Mouse (Mus musculus) liver, postnatal 0 days (tissue): ENCODE measurements around the gene Nfib. TPM values are rescaled to one million over a fixed set of nuclear protein-coding genes. Genes with fewer than 3 reads are reported as not detected.

Source experiments
- ATAC-seq: fragments of 200-750 bp; cut with Nextera tagmentation; 2 replicates; pipeline ENCODE4 v1.8.0; 2017; ENCODE audit warnings: mild to moderate bottlenecking, moderate library complexity
- DNase-seq: peaks from one replicate; pipeline ENCODE4 v3.0.0-alpha.2; 2016
- H3K27ac ChIP-seq: fragments of 300-500 bp; sonication (generic); 2 replicates; pipeline ENCODE4 v1.5.1; 2014; ENCODE audit warnings: antibody characterized with exemption, moderate library complexity, mild to moderate bottlenecking, low read depth
- H3K27me3 ChIP-seq: fragments of 300-500 bp; sonication (generic); 2 replicates; pipeline ENCODE4 v1.6.1; 2014; ENCODE audit warnings: low read length, control low read depth, mixed read lengths; ENCODE audit not compliant: insufficient read depth
- H3K36me3 ChIP-seq: fragments of 300-500 bp; sonication (generic); replicated peaks from 2 replicates; pipeline ENCODE4 v1.6.1; 2014; ENCODE audit warnings: mild to moderate bottlenecking, control low read depth, low read length, moderate library complexity, mixed read lengths; ENCODE audit not compliant: insufficient read depth
- H3K4me1 ChIP-seq: fragments of 300-500 bp; sonication (generic); 2 replicates; pipeline ENCODE4 v1.6.1; 2014; ENCODE audit warnings: antibody characterized with exemption, mild to moderate bottlenecking, control low read depth; ENCODE audit not compliant: insufficient read depth
- H3K4me2 ChIP-seq: fragments of 300-500 bp; sonication (generic); 2 replicates; pipeline ENCODE4 v1.6.1; 2014; ENCODE audit warnings: low read depth, mild to moderate bottlenecking, low read length, moderate library complexity, mixed read lengths
- H3K4me3 ChIP-seq: fragments of 300-500 bp; sonication (generic); 2 replicates; pipeline ENCODE4 v1.5.1; 2014; ENCODE audit warnings: low read depth, low read length
- H3K9ac ChIP-seq: fragments of 300-500 bp; sonication (generic); replicated peaks from 2 replicates; pipeline ENCODE4 v1.6.1; 2014; ENCODE audit warnings: mild to moderate bottlenecking, moderate library complexity
- H3K9me3 ChIP-seq: fragments of 300-500 bp; sonication (generic); 2 replicates; pipeline ENCODE4 v1.6.1; 2016; ENCODE audit warnings: mild to moderate bottlenecking, control low read depth, low read length, mixed read lengths
- CTCF ChIP-seq: sonication (generic); IDR thresholded peaks from 2 replicates; pipeline ENCODE4 v1.5.1; 2016; ENCODE audit warnings: antibody characterized with exemption, low read depth
- EP300 ChIP-seq: IDR thresholded peaks from 2 replicates; pipeline ENCODE4 v1.6.1; 2016; ENCODE audit warnings: antibody characterized with exemption, low read depth, mild to moderate bottlenecking
- WGBS: fragments of 180-500 bp; shearing (Covaris S2); extraction: QIAGEN DNeasy Blood & Tissue Kit; methylation state at CpG from one replicate; pipeline ENCODE4 v1.1.7; 2014; ENCODE audit not compliant: insufficient replicate concordance; 5-methylcytosine and 5-hydroxymethylcytosine counted together
- polyA plus RNA-seq: library from polyadenylated mRNA; unstranded; fragments of >200 nt; fragmentation: Nextera tagmentation; extraction: Ambion mirVana; gene quantifications from 2 replicates; pipeline ENCODE4 v1.2.1, GENCODE M21; 2015

Gene Nfib
- polyA plus RNA-seq, 1 experiment from 2014 or later, result 8.3 TPM

GRCm38 (mm10) chr4:82593681-82594666, 111.6 kb downstream of the Nfib start:
- Histone ChIP-seq H3K36me3 (no peaks in the 10 kb centered on the region), H3K9me3 (no peaks in the 10 kb centered on the region), H3K4me1 (no peaks in the 10 kb centered on the region), H3K27me3 (no peaks in the 10 kb centered on the region), H3K9ac (no peak overlapping the region), H3K27ac (no peak overlapping the region), H3K4me3 (no peak overlapping the region), H3K4me2 (no peak overlapping the region)
- no peak for ATAC-seq
- no peak for DNase-seq
- 59% methylated on average over 10 of the region's 10 CpGs for WGBS
- no peak for TF ChIP-seq CTCF
- TF ChIP-seq EP300, result no peak

GRCm38 (mm10) chr4:82592086-82593030, 113.2 kb downstream of the Nfib start:
- 53% methylated on average over 7 of the region's 7 CpGs for WGBS
- Histone ChIP-seq H3K4me2 (no peak overlapping the region), H3K9me3 (no peaks in the 10 kb centered on the region), H3K36me3 (no peaks in the 10 kb centered on the region), H3K4me3 (no peak overlapping the region), H3K27me3 (no peaks in the 10 kb centered on the region), H3K9ac (no peak overlapping the region), H3K27ac (no peak overlapping the region), H3K4me1 (no peaks in the 10 kb centered on the region)
- DNase-seq (no peak), ATAC-seq (no peak)
- no peak for TF ChIP-seq CTCF
- TF ChIP-seq EP300, result no peak

GRCm38 (mm10) chr4:82589345-82589890, 116.1 kb downstream of the Nfib start:
- H3K4me1 ChIP-seq, result no peaks in the 10 kb centered on the region
- no peak overlapping the region for H3K9ac ChIP-seq
- no peaks in the 10 kb centered on the region for H3K36me3 ChIP-seq
- no peaks in the 10 kb centered on the region for H3K27me3 ChIP-seq
- H3K27ac ChIP-seq, result no peak overlapping the region
- TF ChIP-seq CTCF, result peak; percentile 65
- TF ChIP-seq EP300, result no peak
- no peak overlapping the region for H3K4me2 ChIP-seq
- H3K9me3 ChIP-seq, result no peaks in the 10 kb centered on the region
- WGBS, result 31% methylated on average over 4 of the region's 4 CpGs
- peak; percentile 26 for DNase-seq
- no peak overlapping the region for H3K4me3 ChIP-seq
- ATAC-seq, result peak; percentile 41; the same call in 1 of the 2 replicates

GRCm38 (mm10) chr4:82588718-82589117, 116.8 kb downstream of the Nfib start:
- 74% methylated on average over 5 of the region's 5 CpGs for WGBS
- Histone ChIP-seq H3K27me3 (no peaks in the 10 kb centered on the region), H3K9me3 (no peaks in the 10 kb centered on the region), H3K36me3 (no peaks in the 10 kb centered on the region), H3K4me1 (no peaks in the 10 kb centered on the region), H3K27ac (no peak overlapping the region), H3K4me3 (no peak overlapping the region), H3K9ac (no peak overlapping the region), H3K4me2 (no peak overlapping the region)
- DNase-seq (no peak), ATAC-seq (no peak)
- no peak for TF ChIP-seq EP300

- no peak for DNase-seq
- H3K27me3 ChIP-seq, result no peaks in the 10 kb centered on the region
- H3K4me3 ChIP-seq, result no peak overlapping the region
- no peaks in the 10 kb centered on the region for H3K4me1 ChIP-seq
- no peak overlapping the region for H3K4me2 ChIP-seq
- H3K9ac ChIP-seq, result no peak overlapping the region
- no peak for ATAC-seq
- no peak for TF ChIP-seq EP300
- no peak for TF ChIP-seq CTCF
- H3K36me3 ChIP-seq, result no peaks in the 10 kb centered on the region
- WGBS, result 75% methylated on average over 16 of the region's 16 CpGs
- H3K9me3 ChIP-seq, result no peaks in the 10 kb centered on the region
- no peak overlapping the region for H3K27ac ChIP-seq
Measured at GRCm38 (mm10) chr4:82587146-82587870, 118.2 kb downstream of the Nfib start.
